Mouse (Mus musculus): ENCODE data around the gene Usp17le.
"Not testable (repeated sequence)": the region's sequence is repeated elsewhere in the genome, so short reads cannot be mapped to it uniquely, and the experiment has no call there.

Usp17le gene

GRCm38 (mm10) chr7:104777370-104777769 lies at the start of gene Usp17le:
Usp17le (minus strand) TSS chr7:104777470.
- not testable (repeated sequence) for DNase-seq (ENCODE audit: low spot score)

GRCm38 (mm10) chr7:104810335-104810734 lies 33.1 kb upstream of the Usp17le start:
- DNase-seq (ENCODE audit: low spot score), result not testable (repeated sequence)

GRCm38 (mm10) chr7:104790796-104791195 lies 13.5 kb upstream of the Usp17le start:
- no peak for DNase-seq (ENCODE audit: low spot score)

Data from urinary bladder, postnatal 25 days (tissue).